Mouse (Mus musculus) testis, postnatal 14 days (tissue): ENCODE data around the gene Intu.

Source experiments
- DNase-seq: peaks from one replicate; pipeline ENCODE4 v3.0.0; 2021; ENCODE audit warnings: low spot score

Gene Intu

GRCm38 (mm10) chr3:40527976-40528950, 2.8 kb upstream of the Intu start:
- no peak for DNase-seq

GRCm38 (mm10) chr3:40528958-40529357, 2.1 kb upstream of the Intu start:
- no peak for DNase-seq

GRCm38 (mm10) chr3:40530845-40531244, 241 bp upstream of the Intu start:
- DNase-seq = no peak

- no peak for DNase-seq
These were observed 1.2 kb downstream of the Intu start for GRCm38 (mm10) chr3:40532256-40532655.

- DNase-seq = no peak
These were observed 3.1 kb downstream of the Intu start for GRCm38 (mm10) chr3:40534141-40534540.

GRCm38 (mm10) chr3:40540567-40541554, 9.8 kb downstream of the Intu start:
- peak; percentile 89 for DNase-seq

GRCm38 (mm10) chr3:40546621-40547020, 15.5 kb downstream of the Intu start:
- no peak for DNase-seq

- no peak for DNase-seq
These were observed 121.9 kb downstream of the Intu start for GRCm38 (mm10) chr3:40652941-40653352.

GRCm38 (mm10) chr3:40653582-40653981, 122.5 kb downstream of the Intu start:
- DNase-seq = no peak

GRCm38 (mm10) chr3:40654028-40654427, 122.9 kb downstream of the Intu start:
- no peak for DNase-seq

GRCm38 (mm10) chr3:40655571-40655970, 124.5 kb downstream of the Intu start:
- no peak for DNase-seq

- no peak for DNase-seq
These were observed 125.3 kb downstream of the Intu start for GRCm38 (mm10) chr3:40656339-40656738.

GRCm38 (mm10) chr3:40660231-40660630, 129.1 kb downstream of the Intu start:
- no peak for DNase-seq

GRCm38 (mm10) chr3:40666109-40666508, 135.0 kb downstream of the Intu start:
- no peak for DNase-seq

- no peak for DNase-seq
These were observed 136.0 kb downstream of the Intu start for GRCm38 (mm10) chr3:40666861-40667719.

GRCm38 (mm10) chr3:40668889-40669288, 137.8 kb downstream of the Intu start:
- DNase-seq = no peak

GRCm38 (mm10) chr3:40669395-40669794, 138.3 kb downstream of the Intu start:
- DNase-seq = no peak

- DNase-seq = no peak
These were observed 142.4 kb downstream of the Intu start for GRCm38 (mm10) chr3:40673515-40673914.

- no peak for DNase-seq
These were observed 143.9 kb downstream of the Intu start for GRCm38 (mm10) chr3:40674873-40675405.

GRCm38 (mm10) chr3:40678856-40679255, 147.8 kb downstream of the Intu start:
- DNase-seq = no peak

GRCm38 (mm10) chr3:40682404-40682803, 151.3 kb downstream of the Intu start:
- DNase-seq = no peak
